Mouse (Mus musculus) liver, postnatal 0 days (tissue): ENCODE measurements around the gene Rcan2.

Experiments used
- CTCF ChIP-seq: sonication (generic); IDR thresholded peaks from 2 replicates; pipeline ENCODE4 v1.5.1; 2016; ENCODE audit warnings: antibody characterized with exemption, low read depth
- EP300 ChIP-seq: IDR thresholded peaks from 2 replicates; pipeline ENCODE4 v1.6.1; 2016; ENCODE audit warnings: antibody characterized with exemption, low read depth, mild to moderate bottlenecking

DNA sequence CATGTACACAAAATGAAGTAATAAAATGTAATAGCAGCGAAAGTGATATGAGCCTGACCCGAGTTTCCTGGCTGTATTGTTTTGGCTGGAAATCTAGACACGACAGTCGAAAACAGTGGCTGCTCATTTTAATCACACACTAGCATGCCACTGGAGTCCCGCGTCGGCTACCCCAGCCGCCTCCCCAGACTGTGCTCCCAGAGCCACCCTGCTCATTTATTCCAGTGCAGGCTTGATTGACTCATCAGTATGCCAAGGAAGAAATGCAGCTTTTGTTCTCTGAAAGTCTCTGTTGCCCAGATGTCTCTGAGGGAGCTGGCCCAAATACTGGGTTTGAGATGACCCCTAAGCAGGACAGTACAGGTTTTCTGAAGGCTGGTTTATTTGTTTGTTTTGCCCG, 132.9 kb downstream of the Rcan2 start:
- TF ChIP-seq CTCF (no peak), EP300 (no peak)
